In the genomic region with DNA sequence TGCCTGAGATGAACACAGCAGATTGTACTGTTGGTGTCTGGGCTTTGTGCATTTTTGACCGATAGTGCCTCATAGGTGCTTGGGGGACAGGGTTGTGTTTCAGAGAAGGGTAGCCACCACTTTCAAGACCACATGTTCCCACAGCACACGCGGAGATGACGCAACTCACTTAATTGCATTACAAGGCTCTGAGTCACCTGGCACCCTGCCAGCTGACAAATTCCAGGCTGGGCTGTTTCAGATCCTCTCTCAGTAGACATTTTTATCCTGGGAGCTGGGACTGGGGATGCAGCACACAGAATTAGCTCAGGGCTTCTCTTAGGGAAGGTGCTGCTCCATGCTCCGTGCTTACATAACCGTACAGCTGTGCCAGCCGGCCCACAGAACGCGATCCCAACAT, we compare ENCODE assay signal across 8 mouse cellular contexts.
A peak's percentile ranks its signal among the peaks of the same experiment; 100 is the strongest.
DNase-seq lines count a peak whose midpoint lies in the region; ATAC-seq lines count a peak whose summit lies in the region.

No protein-coding gene starts in this region.

- intact Hi-C loops in heart, postnatal 36 days (cut with DNase I), result no loop called here

- peak; percentile 96 for DNase-seq in Muller cell, postnatal 12 days (ENCODE audit: inconsistent ontology term)
- peak; percentile 94 for DNase-seq in brain, adult 2 months (ENCODE audit: low read depth, low spot score)
- DNase-seq in frontal cortex, adult 2 months (ENCODE audit: extremely low spot score in 1 of 2, low spot score in 1 of 2), result peak; percentile 88 to 95
- DNase-seq in heart, postnatal 36 days, result peak; percentile 73 to 80
- DNase-seq in layer of hippocampus, postnatal 25 days (ENCODE audit: extremely low spot score in 1 of 2, low spot score in 1 of 2), result peak; percentile 57 to 70
- peak; percentile 89 for DNase-seq in lung, postnatal 14 days
- peak; percentile 77 for DNase-seq in skeletal muscle tissue, adult 2 months (ENCODE audit: low read depth, low spot score)

- no peak for ATAC-seq in erythroid progenitor cell, adult 5-6 weeks (replicated peaks; ENCODE audit: low FRiP score, poor library complexity, severe bottlenecking)
